ENCODE assay signal across 8 mouse cellular contexts in genomic region chr2:51140486-51140885, GRCm38 (mm10). TPM values are rescaled to one million over a fixed set of nuclear protein-coding genes. Genes with fewer than 3 reads are reported as not detected.
A peak's percentile ranks its signal among the peaks of the same experiment; 100 is the strongest.
DNase-seq lines count a peak whose midpoint lies in the region; ATAC-seq and TF ChIP-seq lines count a peak whose summit lies in the region.

No protein-coding gene starts in this region.

- no peak for TF ChIP-seq CTCF in heart, adult 2 months (IDR thresholded peaks at IDR 0.05)

- H3K4me1 ChIP-seq in heart, adult 2 months (ENCODE audit: control insufficient read depth, insufficient read depth, low read length), result peaks cover 17% of the 10 kb centered on the region
- H3K4me1 ChIP-seq in hindbrain, embryonic 12.5 days, result peaks cover 78% of the 10 kb centered on the region
- H3K4me1 ChIP-seq in liver, embryonic 12.5 days, result peaks cover 21% of the 10 kb centered on the region; the same call in 1 of the 2 replicates
- peaks cover 58% of the 10 kb centered on the region for H3K4me1 ChIP-seq in neural tube, embryonic 14.5 days (ENCODE audit: control insufficient read depth, insufficient read depth, low read length)

- peaks cover 31% of the 10 kb centered on the region for H3K36me3 ChIP-seq in heart, adult 2 months (ENCODE audit: control insufficient read depth, insufficient read depth, low read length)
- H3K36me3 ChIP-seq in hindbrain, embryonic 12.5 days, result peaks cover 25% of the 10 kb centered on the region
- 0 out of 2 replicates have a peak, but pooled peaks cover 6% of the 10 kb centered on the region for H3K36me3 ChIP-seq in liver, embryonic 12.5 days
- H3K36me3 ChIP-seq in neural tube, embryonic 14.5 days (ENCODE audit: control insufficient read depth, insufficient read depth, low read length), result no peaks in the 10 kb centered on the region; the same call in 1 of the 2 replicates

- TF ChIP-seq EP300 in heart, adult 2 months (IDR thresholded peaks at IDR 0.05; ENCODE audit: insufficient read depth, low read depth, low read length), result no peak

- no peak overlapping the region for H3K9ac ChIP-seq in heart, adult 2 months (ENCODE audit: low read depth, low read length)
- peak overlapping the region; percentile 62 for H3K9ac ChIP-seq in hindbrain, embryonic 12.5 days
- no peak overlapping the region for H3K9ac ChIP-seq in liver, embryonic 12.5 days
- H3K9ac ChIP-seq in neural tube, embryonic 14.5 days (replicated peaks; ENCODE audit: low read depth, low read length), result peak overlapping the region; percentile 4; the same call in 1 of the 2 replicates

- H3K9me3 ChIP-seq in hindbrain, embryonic 12.5 days (replicated peaks), result no peaks in the 10 kb centered on the region
- no peaks in the 10 kb centered on the region for H3K9me3 ChIP-seq in liver, embryonic 12.5 days (replicated peaks)
- H3K9me3 ChIP-seq in neural tube, embryonic 14.5 days (ENCODE audit: control insufficient read depth, low read length), result no peaks in the 10 kb centered on the region

- DNase-seq in heart, adult 2 months, result no peak
- no peak for DNase-seq in heart, adult 9 months (ENCODE audit: low spot score in 2 of 2)
- DNase-seq in layer of hippocampus, adult 8-10 months (ENCODE audit: low spot score in 2 of 2), result no peak
- no peak for DNase-seq in right cerebral cortex, postnatal 4 days
- no peak for DNase-seq in right cerebral cortex, postnatal 36 days (ENCODE audit: low spot score in 2 of 2)

- peak overlapping the region; percentile 43 for H3K27ac ChIP-seq in heart, adult 2 months
- peak overlapping the region; percentile 86 for H3K27ac ChIP-seq in hindbrain, embryonic 12.5 days
- 0 out of 2 replicates have a peak overlapping the region, but pooled peaks have one; percentile 45 for H3K27ac ChIP-seq in liver, embryonic 12.5 days
- peak overlapping the region; percentile 17; the same call in 1 of the 2 replicates for H3K27ac ChIP-seq in neural tube, embryonic 14.5 days (ENCODE audit: low read depth, low read length)

- peak overlapping the region; percentile 5 for H3K4me3 ChIP-seq in heart, adult 2 months
- H3K4me3 ChIP-seq in hindbrain, embryonic 12.5 days, result peak overlapping the region; percentile 44
- peak overlapping the region; percentile 13 for H3K4me3 ChIP-seq in liver, embryonic 12.5 days
- H3K4me3 ChIP-seq in neural tube, embryonic 14.5 days (ENCODE audit: low read depth, low read length), result peak overlapping the region; percentile 19

- H3K79me2 ChIP-seq in heart, adult 2 months (replicated peaks; ENCODE audit: control insufficient read depth, insufficient read depth, low read length), result peaks cover 4% of the 10 kb centered on the region

- no peak for TF ChIP-seq POLR2A in heart, adult 2 months (IDR thresholded peaks at IDR 0.05; ENCODE audit: insufficient read depth, low read depth, low read length)

- 15% methylated on average over 8 of the region's 8 CpGs for WGBS in heart, adult 2 months
- WGBS in hindbrain, embryonic 12.5 days, result under 1% methylated on average over 8 of the region's 8 CpGs
- 25% methylated on average over 8 of the region's 8 CpGs for WGBS in liver, embryonic 12.5 days (ENCODE audit: insufficient replicate concordance)
- WGBS in neural tube, embryonic 14.5 days, result 0% methylated on average over 8 of the region's 8 CpGs

- ATAC-seq in hindbrain, embryonic 12.5 days (ENCODE audit: low FRiP score), result peak; percentile 73
- ATAC-seq in liver, embryonic 12.5 days, result no peak
- peak; percentile 71; the same call in 1 of the 2 replicates for ATAC-seq in neural tube, embryonic 14.5 days (ENCODE audit: low read depth)

- peak overlapping the region; percentile 71 for H3K4me2 ChIP-seq in hindbrain, embryonic 12.5 days (replicated peaks)
- peak overlapping the region; percentile 40 for H3K4me2 ChIP-seq in liver, embryonic 12.5 days
- H3K4me2 ChIP-seq in neural tube, embryonic 14.5 days (ENCODE audit: low read depth, low read length), result peak overlapping the region; percentile 31

- intact Hi-C loops in heart, adult 2 months (cut with DNase I), result loop anchor here (10.0 kb wide), 1 partner anchor 366 kb away; no protein-coding TSS in a partner anchor

- no peaks in the 10 kb centered on the region for H3K27me3 ChIP-seq in heart, adult 2 months (ENCODE audit: control insufficient read depth, insufficient read depth, low read length)
- H3K27me3 ChIP-seq in hindbrain, embryonic 12.5 days, result no peaks in the 10 kb centered on the region
- H3K27me3 ChIP-seq in liver, embryonic 12.5 days (replicated peaks), result no peaks in the 10 kb centered on the region
- H3K27me3 ChIP-seq in neural tube, embryonic 14.5 days (ENCODE audit: control insufficient read depth, insufficient read depth, low read length), result no peaks in the 10 kb centered on the region

RNA-seq across cellular contexts. Expression of gene Rnd3, which starts 8.4 kb away (rescaled TPM):
- total RNA-seq in heart, adult 2 months (2021), result 10 to 100 TPM; 14.3 to 15.8 TPM
- 2.6 and 7.0 TPM in 2 replicates for polyA plus RNA-seq in heart, adult 2 months (2012; rRNA removed)
- polyA plus RNA-seq in hindbrain, embryonic 12.5 days (2016; fragmentation: Nextera tagmentation; extraction: Ambion mirVana), result 321 and 363 TPM in 2 replicates
- polyA plus RNA-seq in liver, embryonic 12.5 days (2016; fragmentation: Nextera tagmentation; extraction: Ambion mirVana), result 17.8 and 18.1 TPM in 2 replicates
- polyA plus RNA-seq in neural tube, embryonic 14.5 days (2014; fragmentation: Nextera tagmentation; extraction: Ambion mirVana), result 117 and 129 TPM in 2 replicates
- 10 to 100 TPM; 13.3 to 14.8 (median 13.9) TPM for total RNA-seq in layer of hippocampus, adult 8-10 months (2022)

Comparison
In these comparisons a context has a peak if more than half of its experiments do, and no peak if none do; other contexts are left out.
1. H3K27ac ChIP-seq: peak in every context shown above with its lines; median percentile 86 in hindbrain, embryonic 12.5 days; 45 in liver, embryonic 12.5 days; 43 in heart, adult 2 months; 17 in neural tube, embryonic 14.5 days.
2. H3K9ac ChIP-seq: peak in hindbrain, embryonic 12.5 days (single experiment) and neural tube, embryonic 14.5 days (single experiment); none in heart, adult 2 months (single experiment) and liver, embryonic 12.5 days (single experiment).
3. Peak in every context shown above with its lines, with median percentiles within 50 percentile points of each other: H3K4me3 ChIP-seq and H3K4me2 ChIP-seq.